Mouse (Mus musculus) liver, postnatal 0 days (tissue): ENCODE measurements around the gene Pde9a. TPM values are rescaled to one million over a fixed set of nuclear protein-coding genes. Genes with fewer than 3 reads are reported as not detected.

Experiments used
- ATAC-seq: fragments of 200-750 bp; cut with Nextera tagmentation; 2 replicates; pipeline ENCODE4 v1.8.0; 2017; ENCODE audit warnings: mild to moderate bottlenecking, moderate library complexity
- DNase-seq: peaks from one replicate; pipeline ENCODE4 v3.0.0-alpha.2; 2016
- H3K27ac ChIP-seq: fragments of 300-500 bp; sonication (generic); 2 replicates; pipeline ENCODE4 v1.5.1; 2014; ENCODE audit warnings: antibody characterized with exemption, moderate library complexity, mild to moderate bottlenecking, low read depth
- H3K27me3 ChIP-seq: fragments of 300-500 bp; sonication (generic); 2 replicates; pipeline ENCODE4 v1.6.1; 2014; ENCODE audit warnings: low read length, control low read depth, mixed read lengths; ENCODE audit not compliant: insufficient read depth
- H3K36me3 ChIP-seq: fragments of 300-500 bp; sonication (generic); replicated peaks from 2 replicates; pipeline ENCODE4 v1.6.1; 2014; ENCODE audit warnings: mild to moderate bottlenecking, control low read depth, low read length, moderate library complexity, mixed read lengths; ENCODE audit not compliant: insufficient read depth
- H3K4me1 ChIP-seq: fragments of 300-500 bp; sonication (generic); 2 replicates; pipeline ENCODE4 v1.6.1; 2014; ENCODE audit warnings: antibody characterized with exemption, mild to moderate bottlenecking, control low read depth; ENCODE audit not compliant: insufficient read depth
- H3K4me2 ChIP-seq: fragments of 300-500 bp; sonication (generic); 2 replicates; pipeline ENCODE4 v1.6.1; 2014; ENCODE audit warnings: low read depth, mild to moderate bottlenecking, low read length, moderate library complexity, mixed read lengths
- H3K4me3 ChIP-seq: fragments of 300-500 bp; sonication (generic); 2 replicates; pipeline ENCODE4 v1.5.1; 2014; ENCODE audit warnings: low read depth, low read length
- H3K9ac ChIP-seq: fragments of 300-500 bp; sonication (generic); replicated peaks from 2 replicates; pipeline ENCODE4 v1.6.1; 2014; ENCODE audit warnings: mild to moderate bottlenecking, moderate library complexity
- H3K9me3 ChIP-seq: fragments of 300-500 bp; sonication (generic); 2 replicates; pipeline ENCODE4 v1.6.1; 2016; ENCODE audit warnings: mild to moderate bottlenecking, control low read depth, low read length, mixed read lengths
- CTCF ChIP-seq: sonication (generic); IDR thresholded peaks from 2 replicates; pipeline ENCODE4 v1.5.1; 2016; ENCODE audit warnings: antibody characterized with exemption, low read depth
- EP300 ChIP-seq: IDR thresholded peaks from 2 replicates; pipeline ENCODE4 v1.6.1; 2016; ENCODE audit warnings: antibody characterized with exemption, low read depth, mild to moderate bottlenecking
- WGBS: fragments of 180-500 bp; shearing (Covaris S2); extraction: QIAGEN DNeasy Blood & Tissue Kit; methylation state at CpG from one replicate; pipeline ENCODE4 v1.1.7; 2014; ENCODE audit not compliant: insufficient replicate concordance; 5-methylcytosine and 5-hydroxymethylcytosine counted together
- polyA plus RNA-seq: library from polyadenylated mRNA; unstranded; fragments of >200 nt; fragmentation: Nextera tagmentation; extraction: Ambion mirVana; gene quantifications from 2 replicates; pipeline ENCODE4 v1.2.1, GENCODE M21; 2015

Gene Pde9a
- polyA plus RNA-seq, 1 experiment from 2014 or later, result 7.6 TPM

DNA sequence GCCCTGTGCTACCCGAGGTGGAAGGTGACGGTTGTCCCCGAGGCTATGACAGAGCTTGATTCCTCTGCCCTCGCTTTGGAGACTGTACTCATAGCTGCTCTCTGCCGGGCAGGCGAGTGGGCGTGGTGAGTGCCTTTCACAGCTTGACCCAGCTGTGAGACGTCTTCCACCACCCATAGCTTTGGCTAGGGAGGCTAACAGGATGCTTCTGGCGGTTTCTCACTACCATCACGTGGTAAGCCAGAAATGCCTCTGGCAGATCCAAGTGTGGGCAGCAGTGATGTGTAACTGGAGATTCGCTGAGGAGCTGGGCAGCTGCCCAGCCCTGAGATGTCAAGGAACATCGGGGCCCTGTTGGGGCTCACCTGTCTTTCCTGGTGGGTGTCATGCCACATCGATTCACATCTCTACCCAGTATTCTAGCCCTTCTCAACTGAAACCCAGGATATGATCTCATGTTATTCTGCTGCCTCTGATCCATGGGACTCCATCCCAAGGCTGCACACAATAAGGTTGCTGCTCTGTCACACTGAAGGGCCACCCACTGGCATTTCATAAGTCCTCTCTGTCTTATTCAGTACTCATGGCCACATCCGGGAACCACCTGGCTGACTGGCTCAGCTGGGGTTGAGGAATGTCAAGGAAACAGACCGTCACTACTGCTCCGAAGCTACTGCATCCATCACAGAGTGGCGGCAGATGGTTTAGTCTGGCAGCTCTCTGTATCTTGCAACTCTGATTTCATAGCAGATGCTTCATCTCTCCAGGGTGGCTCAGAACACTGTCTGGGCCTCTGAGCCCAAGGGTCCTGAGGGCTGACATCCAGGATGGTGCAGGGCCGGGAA, 70.9 kb downstream of the Pde9a start:
- Histone ChIP-seq H3K27ac (no peak overlapping the region), H3K4me1 (no peaks in the 10 kb centered on the region), H3K4me3 (no peak overlapping the region), H3K4me2 (no peak overlapping the region), H3K9me3 (no peaks in the 10 kb centered on the region), H3K9ac (no peak overlapping the region), H3K27me3 (no peaks in the 10 kb centered on the region), H3K36me3 (no peaks in the 10 kb centered on the region)
- WGBS, result 75% methylated on average over 18 of the region's 18 CpGs
- DNase-seq (no peak), ATAC-seq (no peak)
- TF ChIP-seq CTCF, result no peak
- no peak for TF ChIP-seq EP300

DNA sequence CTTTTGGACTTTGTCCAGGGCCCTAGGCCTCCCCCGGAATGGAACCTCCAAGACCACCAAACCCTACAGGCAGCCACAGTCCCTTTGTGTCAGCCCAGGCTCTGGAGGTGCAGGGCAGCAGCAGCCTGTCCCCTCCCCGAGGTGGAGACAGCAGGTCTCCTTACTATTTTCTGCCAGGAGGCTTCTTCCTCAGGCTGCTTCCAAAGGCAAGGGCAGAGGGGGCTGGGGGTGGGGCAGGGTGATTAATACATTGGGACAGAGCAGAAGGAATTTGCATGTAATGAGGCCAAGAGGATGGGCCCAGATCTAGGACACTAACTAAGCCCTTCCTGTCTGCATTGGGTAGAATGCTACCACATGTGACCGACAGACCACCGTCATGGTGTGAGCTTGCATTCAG, 74.4 kb downstream of the Pde9a start:
- DNase-seq (no peak), ATAC-seq (no peak)
- no peak overlapping the region for H3K4me2 ChIP-seq
- TF ChIP-seq EP300, result no peak
- TF ChIP-seq CTCF, result no peak
- H3K4me3 ChIP-seq, result no peak overlapping the region
- H3K36me3 ChIP-seq, result no peaks in the 10 kb centered on the region
- H3K27ac ChIP-seq, result no peak overlapping the region
- H3K27me3 ChIP-seq, result no peaks in the 10 kb centered on the region
- H3K9me3 ChIP-seq, result no peaks in the 10 kb centered on the region
- WGBS, result 73% methylated on average over 4 of the region's 4 CpGs
- no peak overlapping the region for H3K9ac ChIP-seq
- H3K4me1 ChIP-seq, result no peaks in the 10 kb centered on the region

DNA sequence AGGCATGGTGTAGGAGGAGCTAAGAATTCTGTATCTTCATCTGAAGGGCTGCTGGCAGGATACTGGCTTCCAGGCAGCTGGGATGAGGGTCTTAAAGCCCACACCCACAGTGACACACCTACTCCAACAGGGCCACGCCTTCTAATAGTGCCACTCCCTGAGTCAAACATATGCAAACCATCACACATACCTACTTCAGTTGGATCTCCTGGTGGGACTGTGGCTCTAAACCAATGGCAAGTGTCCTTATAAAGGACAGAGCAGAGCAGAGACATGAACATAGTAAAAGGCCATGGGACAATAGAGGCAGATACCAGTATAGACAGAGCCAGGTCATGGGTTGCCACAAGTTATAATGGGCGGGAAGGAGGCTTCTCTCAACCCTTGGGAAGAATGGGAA, 76.5 kb downstream of the Pde9a start:
- H3K4me3 ChIP-seq, result no peak overlapping the region
- no peak overlapping the region for H3K9ac ChIP-seq
- no peak overlapping the region for H3K27ac ChIP-seq
- no peaks in the 10 kb centered on the region; the same call in 1 of the 2 replicates for H3K36me3 ChIP-seq
- ATAC-seq (no peak), DNase-seq (no peak)
- no peaks in the 10 kb centered on the region for H3K4me1 ChIP-seq
- H3K9me3 ChIP-seq, result no peaks in the 10 kb centered on the region
- H3K4me2 ChIP-seq, result no peak overlapping the region
- WGBS, result 65% methylated on average over 2 of the region's 2 CpGs
- TF ChIP-seq CTCF, result no peak
- no peak for TF ChIP-seq EP300
- H3K27me3 ChIP-seq, result no peaks in the 10 kb centered on the region

DNA sequence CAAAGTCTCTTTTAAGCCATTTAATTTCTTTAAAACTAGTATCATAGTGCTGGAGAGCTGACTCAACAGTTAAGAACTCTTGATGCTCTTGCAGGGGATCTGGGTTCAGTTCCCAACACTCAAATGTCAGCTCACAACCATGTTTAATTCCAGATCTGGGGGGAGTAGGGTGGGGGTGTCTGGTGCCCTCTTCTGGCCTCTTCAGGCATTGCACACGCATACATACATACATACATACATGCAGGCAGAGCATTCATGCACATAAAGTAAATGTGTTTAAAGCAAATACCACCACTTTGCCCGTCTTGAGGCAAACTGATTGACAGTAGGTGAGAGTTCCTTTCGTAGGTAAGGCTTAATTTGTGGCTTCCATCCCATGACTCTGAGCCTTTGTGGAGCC, 80.8 kb downstream of the Pde9a start:
- 78% methylated on average over 3 of the region's 3 CpGs for WGBS
- no peaks in the 10 kb centered on the region for H3K9me3 ChIP-seq
- H3K4me3 ChIP-seq, result no peak overlapping the region
- no peaks in the 10 kb centered on the region for H3K4me1 ChIP-seq
- no peak overlapping the region for H3K27ac ChIP-seq
- no peak for TF ChIP-seq EP300
- peak; percentile 61 for TF ChIP-seq CTCF
- H3K4me2 ChIP-seq, result no peak overlapping the region
- H3K36me3 ChIP-seq, result no peaks in the 10 kb centered on the region; the same call in 1 of the 2 replicates
- no peak for DNase-seq
- H3K27me3 ChIP-seq, result no peaks in the 10 kb centered on the region
- H3K9ac ChIP-seq, result no peak overlapping the region
- ATAC-seq, result no peak

DNA sequence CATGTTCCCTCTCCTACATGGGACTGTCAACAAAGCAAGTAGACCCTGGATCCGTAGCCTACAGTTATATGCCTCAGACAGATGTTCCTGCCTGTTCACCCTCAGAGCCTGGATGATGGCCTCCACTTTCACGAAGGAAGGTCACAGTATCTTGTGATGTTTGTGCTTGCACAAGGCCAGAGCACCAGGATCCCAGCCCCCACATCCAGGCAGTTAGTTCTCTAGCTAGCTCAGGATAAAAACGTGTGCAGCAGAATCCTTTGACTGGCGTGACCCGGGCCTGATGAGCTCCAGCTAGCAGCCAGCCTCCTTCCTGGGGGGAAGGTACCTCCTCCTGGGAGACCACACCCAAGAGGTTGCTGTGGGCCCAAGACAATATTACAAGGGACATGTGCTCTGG, 82.5 kb downstream of the Pde9a start:
- Histone ChIP-seq H3K4me3 (no peak overlapping the region), H3K4me1 (no peaks in the 10 kb centered on the region), H3K27me3 (no peaks in the 10 kb centered on the region), H3K9me3 (no peaks in the 10 kb centered on the region), H3K27ac (no peak overlapping the region), H3K9ac (no peak overlapping the region), H3K36me3 (no peaks in the 10 kb centered on the region; the same call in 1 of the 2 replicates), H3K4me2 (no peak overlapping the region)
- ATAC-seq (no peak), DNase-seq (no peak)
- TF ChIP-seq EP300 (no peak), CTCF (no peak)
- WGBS, result 39% methylated on average over 5 of the region's 5 CpGs

DNA sequence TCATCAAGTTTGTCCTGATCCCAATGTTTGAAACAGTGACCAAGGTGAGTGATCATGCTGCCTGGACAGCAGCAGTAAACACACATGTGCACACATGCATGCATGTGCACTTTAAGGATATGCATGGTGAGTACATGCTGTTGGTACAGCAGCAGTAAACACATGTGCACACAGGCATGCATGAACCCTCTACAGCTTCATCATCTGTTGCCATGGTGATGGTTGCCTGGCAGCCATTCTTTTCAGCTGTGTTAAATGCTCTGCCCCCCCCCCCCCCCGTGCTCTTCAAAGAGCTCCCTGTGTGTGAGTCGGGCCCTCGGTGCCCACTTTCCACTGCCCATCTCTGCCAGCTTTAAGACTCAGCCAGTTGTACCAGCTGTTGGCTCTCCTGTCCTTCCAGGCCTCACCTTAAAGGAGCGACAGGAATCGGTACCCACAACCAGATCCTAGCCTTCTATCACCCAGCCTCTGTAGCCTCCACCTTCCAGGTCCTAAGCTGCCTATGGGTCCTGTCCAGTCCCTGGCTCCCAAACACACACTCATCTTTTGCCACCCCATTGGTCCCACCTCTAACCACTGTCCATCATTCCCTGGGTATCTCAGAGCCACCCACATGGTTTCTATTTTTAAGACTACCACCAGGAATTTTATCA, 84.9 kb downstream of the Pde9a start:
- no peak for ATAC-seq

More for the DNA sequence above, 84.9 kb downstream of the Pde9a start:
- no peak for DNase-seq
- no peak overlapping the region for H3K27ac ChIP-seq
- no peak overlapping the region for H3K9ac ChIP-seq
- no peak for TF ChIP-seq EP300
- TF ChIP-seq CTCF, result no peak
- H3K9me3 ChIP-seq, result no peaks in the 10 kb centered on the region
- H3K4me1 ChIP-seq, result no peaks in the 10 kb centered on the region
- H3K4me3 ChIP-seq, result no peak overlapping the region
- H3K27me3 ChIP-seq, result no peaks in the 10 kb centered on the region
- H3K4me2 ChIP-seq, result no peak overlapping the region
- 79% methylated on average over 5 of the region's 5 CpGs for WGBS
- no peaks in the 10 kb centered on the region; the same call in 1 of the 2 replicates for H3K36me3 ChIP-seq
